Comparison of ENCODE assay signal across 30 mouse cellular contexts in genomic region chr3:55098990-55099389, GRCm38 (mm10). TPM values are rescaled to one million over a fixed set of nuclear protein-coding genes. Genes with fewer than 3 reads are reported as not detected.
DNase-seq lines count a peak whose midpoint lies in the region; ATAC-seq and TF ChIP-seq lines count a peak whose summit lies in the region.
"Had no signal": no experiment of that assay in that cellular context is flagged by ENCODE, and none has a peak within 500 bp of the region (broad histone marks: within the 10 kb centered on the region; RNA-seq: fewer than 3 reads in every experiment).

No protein-coding gene starts in this region.

- no peak overlapping the region for H3K9ac ChIP-seq in limb, embryonic 12.5 days (replicated peaks)
- H3K9ac ChIP-seq: embryonic facial prominence, embryonic 12.5 days; forebrain, embryonic 15.5 days; heart, embryonic 13.5 days; hindbrain, embryonic 12.5 days; liver, embryonic 13.5 days; midbrain, embryonic 13.5 days; neural tube, embryonic 12.5 days had no signal

- H3K27ac ChIP-seq in limb, embryonic 12.5 days: 0 out of 2 replicates have a peak overlapping the region, but pooled peaks have one; percentile 45
- no peak overlapping the region for H3K27ac ChIP-seq in limb, embryonic 10.5 days
- no peak overlapping the region for H3K27ac ChIP-seq in kidney, adult 2 months (ENCODE audit: insufficient read depth, low read depth, low read length)
- H3K27ac ChIP-seq: embryonic facial prominence, embryonic 12.5 days; forebrain, embryonic 15.5 days; heart, embryonic 13.5 days; hindbrain, embryonic 12.5 days; left cerebral cortex, adult 2 months; liver, embryonic 13.5 days; midbrain, embryonic 13.5 days; neural tube, embryonic 12.5 days had no signal

- H3ac ChIP-seq in myocyte (ENCODE audit: control insufficient read depth, insufficient read length): no peak overlapping the region

- no peaks in the 10 kb centered on the region for H3K36me3 ChIP-seq in limb, embryonic 12.5 days
- H3K36me3 ChIP-seq in limb, embryonic 10.5 days: no peaks in the 10 kb centered on the region
- no peaks in the 10 kb centered on the region for H3K36me3 ChIP-seq in myocyte (ENCODE audit: control insufficient read depth, insufficient read depth)
- no peaks in the 10 kb centered on the region for H3K36me3 ChIP-seq in kidney, adult 2 months (ENCODE audit: control insufficient read depth, insufficient read depth, low read length)
- H3K36me3 ChIP-seq: embryonic facial prominence, embryonic 12.5 days; forebrain, embryonic 15.5 days; heart, embryonic 13.5 days; hindbrain, embryonic 12.5 days; liver, embryonic 13.5 days; midbrain, embryonic 13.5 days; neural tube, embryonic 12.5 days had no signal

- H3K4me3 ChIP-seq in limb, embryonic 12.5 days (replicated peaks): no peak overlapping the region
- no peak overlapping the region for H3K4me3 ChIP-seq in limb, embryonic 10.5 days
- H3K4me3 ChIP-seq in myocyte: no peak overlapping the region
- H3K4me3 ChIP-seq in kidney, adult 2 months (ENCODE audit: insufficient read depth, low read depth, low read length): no peak overlapping the region
- H3K4me3 ChIP-seq: embryonic facial prominence, embryonic 12.5 days; forebrain, embryonic 15.5 days; heart, embryonic 13.5 days; hindbrain, embryonic 12.5 days; left cerebral cortex, adult 2 months; liver, embryonic 13.5 days; midbrain, embryonic 13.5 days; neural tube, embryonic 12.5 days had no signal

- peaks cover 12% of the 10 kb centered on the region; the same call in 1 of the 2 replicates for H3K4me1 ChIP-seq in limb, embryonic 12.5 days (replicated peaks)
- H3K4me1 ChIP-seq in limb, embryonic 10.5 days: peaks cover 9% of the 10 kb centered on the region; the same call in 1 of the 2 replicates
- H3K4me1 ChIP-seq in kidney, adult 2 months (ENCODE audit: control insufficient read depth, insufficient read depth, low read length): no peaks in the 10 kb centered on the region
- H3K4me1 ChIP-seq: liver, embryonic 13.5 days had no signal

- ATAC-seq in limb, embryonic 12.5 days (ENCODE audit: insufficient number of reproducible peaks, insufficient read depth, low FRiP score, low TSS enrichment, low read depth): no peak
- ATAC-seq in inflammation-experienced regulatory T-cells, adult 6 months: no peak
- ATAC-seq: forebrain, embryonic 15.5 days; midbrain, embryonic 13.5 days had no signal

- no peaks in the 10 kb centered on the region for H3K79me2 ChIP-seq in myocyte (ENCODE audit: control insufficient read depth, insufficient read depth)

- 75% methylated on average over 11 of the region's 11 CpGs for WGBS in limb, embryonic 12.5 days
- 82% methylated on average over 11 of the region's 11 CpGs for WGBS in limb, embryonic 10.5 days
- WGBS in kidney, adult 2 months: 69% methylated on average over 11 of the region's 11 CpGs

- H3K4me2 ChIP-seq in limb, embryonic 12.5 days: no peak overlapping the region
- H3K4me2 ChIP-seq in myocyte (ENCODE audit: low read depth): peak overlapping the region; percentile 70
- H3K4me2 ChIP-seq: embryonic facial prominence, embryonic 12.5 days; forebrain, embryonic 15.5 days; heart, embryonic 13.5 days; hindbrain, embryonic 12.5 days; liver, embryonic 13.5 days; midbrain, embryonic 13.5 days; neural tube, embryonic 12.5 days had no signal

- H3K9me3 ChIP-seq in limb, embryonic 12.5 days: no peaks in the 10 kb centered on the region
- H3K9me3 ChIP-seq in limb, embryonic 10.5 days (replicated peaks): no peaks in the 10 kb centered on the region
- H3K9me3 ChIP-seq: embryonic facial prominence, embryonic 12.5 days; forebrain, embryonic 15.5 days; heart, embryonic 13.5 days; hindbrain, embryonic 12.5 days; liver, embryonic 13.5 days; midbrain, embryonic 13.5 days; neural tube, embryonic 12.5 days had no signal

- DNase-seq in gastrocnemius, postnatal 10 days: peak; percentile 47
- DNase-seq in gastrocnemius, adult 8-10 months (ENCODE audit: low spot score in 2 of 2): no peak
- DNase-seq in limb, embryonic 10.5 days (ENCODE audit: low spot score): no peak
- DNase-seq in forelimb bud, embryonic 11.5 days (ENCODE audit: low read depth, low spot score): peak; percentile 13
- no peak for DNase-seq in kidney, adult 2 months
- DNase-seq: adrenal gland, postnatal 14 days; cerebellum, adult 2 months; cerebellum, postnatal 36 days; heart, adult 18-20 months; heart, postnatal 14 days; kidney, postnatal 36 days; left cerebral cortex, postnatal 4 days; liver, embryonic 13.5 days; lung, adult 2 months; lung, postnatal 14 days; thymus, postnatal 25 days had no signal

- TF ChIP-seq POLR2A in myocyte (IDR thresholded peaks at IDR 0.05; ENCODE audit: insufficient read length, low read depth): peak; percentile 59
- no peak for TF ChIP-seq POLR2A in kidney, adult 2 months (IDR thresholded peaks at IDR 0.05; ENCODE audit: low read depth, low read length)

- TF ChIP-seq CTCF in kidney, adult 2 months (conservative IDR thresholded peaks at IDR 0.05; ENCODE audit: insufficient read depth, insufficient read length, low read depth, low read length): no peak

- H3K27me3 ChIP-seq in limb, embryonic 12.5 days: no peaks in the 10 kb centered on the region
- H3K27me3 ChIP-seq in limb, embryonic 10.5 days (ENCODE audit: low read depth, poor library complexity, severe bottlenecking): no peaks in the 10 kb centered on the region
- no peaks in the 10 kb centered on the region for H3K27me3 ChIP-seq in myocyte (ENCODE audit: control insufficient read depth, insufficient read depth, insufficient read length)
- no peaks in the 10 kb centered on the region for H3K27me3 ChIP-seq in kidney, adult 2 months (replicated peaks; ENCODE audit: control insufficient read depth, insufficient read depth, low read length)
- H3K27me3 ChIP-seq: embryonic facial prominence, embryonic 12.5 days; forebrain, embryonic 15.5 days; heart, embryonic 13.5 days; hindbrain, embryonic 12.5 days; liver, embryonic 13.5 days; midbrain, embryonic 13.5 days; neural tube, embryonic 12.5 days had no signal

TF ChIP-seq in myocyte, 11 proteins besides CTCF, POLR2A, EP300 and RAD21:
- peak; percentile 92 to 99 (median 95) for TF ChIP-seq MYOG (IDR thresholded peaks at IDR 0.05; ENCODE audit: control insufficient read depth in 1 of 3, insufficient read depth in 1 of 3, insufficient read length in 2 of 3, low read depth in 2 of 3)
- peak in 2 of 3 experiments; percentile 92 to 96 for TF ChIP-seq MYOD1 (IDR thresholded peaks at IDR 0.05; ENCODE audit: control insufficient read depth in 1 of 3, insufficient read length in 2 of 3, low read depth in 2 of 3)
- TF ChIP-seq TCF12 (IDR thresholded peaks at IDR 0.05; ENCODE audit: insufficient read depth, poor library complexity, severe bottlenecking): peak; percentile 89
- TF ChIP-seq E2F4 (IDR thresholded peaks at IDR 0.05; ENCODE audit: insufficient read depth): no peak
- TF ChIP-seq POLR2AphosphoS2 (IDR thresholded peaks at IDR 0.05; ENCODE audit: insufficient read length, low read depth): peak; percentile 27
- peak; percentile 84 for TF ChIP-seq TCF3 (IDR thresholded peaks at IDR 0.05; ENCODE audit: insufficient read length, low read depth)
- no peak for TF ChIP-seq REST (IDR thresholded peaks at IDR 0.05; ENCODE audit: insufficient read depth, insufficient read length)
TF ChIP-seq in myocyte: peak in this region for 5.

RNA-seq across cellular contexts. Expression of gene Spg20, which starts 12.9 kb away (rescaled TPM):
- total RNA-seq in gastrocnemius, postnatal 10 days (2021): 10 to 100 TPM; 48.4 to 52.6 TPM
- 10 to 100 TPM; 24.5 to 33.9 (median 30.1) TPM for total RNA-seq in gastrocnemius, adult 8-10 months (2022)
- 93.8 and 98.5 TPM in 2 replicates for polyA plus RNA-seq in limb, embryonic 12.5 days (2016; fragmentation: Nextera tagmentation; extraction: Ambion mirVana)
- 72.5 and 88.5 TPM in 2 replicates for polyA plus RNA-seq in limb, embryonic 10.5 days (2016; fragmentation: Nextera tagmentation; extraction: Ambion mirVana)
- 49.3 TPM for polyA plus RNA-seq in myocyte (2012; fragmentation: generic; extraction: Trizol)
- 10 to 100 TPM; 19.9 to 22.3 (median 20.6) TPM for polyA plus RNA-seq in inflammation-experienced regulatory T-cells, adult 6 months (2017; shearing (Covaris generic))
- 10.1 and 10.9 TPM in 2 replicates for polyA plus RNA-seq in kidney, adult 2 months (2012; rRNA removed)

RNA-seq across cellular contexts. Expression of gene Ccdc169, which starts 38.1 kb away (rescaled TPM):
- under 1 TPM; 0.14 to 0.16 TPM for total RNA-seq in gastrocnemius, postnatal 10 days (2021)
- not detected for total RNA-seq in gastrocnemius, adult 8-10 months (2022)
- 0.09 TPM in 2 replicates for polyA plus RNA-seq in limb, embryonic 12.5 days (2016; fragmentation: Nextera tagmentation; extraction: Ambion mirVana)
- 0.06 and 0.08 TPM in 2 replicates for polyA plus RNA-seq in limb, embryonic 10.5 days (2016; fragmentation: Nextera tagmentation; extraction: Ambion mirVana)
- 0.12 TPM for polyA plus RNA-seq in myocyte (2012; fragmentation: generic; extraction: Trizol)
- not detected for polyA plus RNA-seq in inflammation-experienced regulatory T-cells, adult 6 months (2017; shearing (Covaris generic))
- polyA plus RNA-seq in kidney, adult 2 months (2012; rRNA removed): 0.16 and 0.23 TPM in 2 replicates
- total RNA-seq: adrenal gland, postnatal 14 days; megakaryocyte progenitor cell, adult 5-6 weeks; monocyte, adult 5-6 weeks had no signal
- polyA plus RNA-seq: kidney, embryonic 14.5 days; liver, embryonic 13.5 days; lung, adult 2 months; neural tube, embryonic 12.5 days; stomach, embryonic 14.5 days had no signal

RNA-seq across cellular contexts. Expression of gene Ccna1, which starts 43.7 kb away (rescaled TPM):
- total RNA-seq in gastrocnemius, postnatal 10 days (2021): under 1 TPM in 1 of 2 experiments, not detected in 1; 0.16 TPM
- not detected for total RNA-seq in gastrocnemius, adult 8-10 months (2022)
- 1.1 and 2.8 TPM in 2 replicates for polyA plus RNA-seq in limb, embryonic 12.5 days (2016; fragmentation: Nextera tagmentation; extraction: Ambion mirVana)
- 0.85 and 2.6 TPM in 2 replicates for polyA plus RNA-seq in limb, embryonic 10.5 days (2016; fragmentation: Nextera tagmentation; extraction: Ambion mirVana)
- not detected for polyA plus RNA-seq in myocyte (2012; fragmentation: generic; extraction: Trizol)
- polyA plus RNA-seq in inflammation-experienced regulatory T-cells, adult 6 months (2017; shearing (Covaris generic)): not detected
- polyA plus RNA-seq in kidney, adult 2 months (2012; rRNA removed): not detected in 2 replicates
- total RNA-seq: heart, adult 18-20 months; megakaryocyte progenitor cell, adult 5-6 weeks; monocyte, adult 5-6 weeks had no signal

Comparison
In these comparisons a context has a peak if more than half of its experiments do, and no peak if none do; other contexts are left out.
1. DNase-seq: peak in gastrocnemius, postnatal 10 days (single experiment) and forelimb bud, embryonic 11.5 days (single experiment); none in gastrocnemius, adult 8-10 months (0 of 2), limb, embryonic 10.5 days (single experiment) and kidney, adult 2 months (single experiment).